Mouse (Mus musculus): ENCODE data around the gene Zfp94.

Gene Zfp94

DNA sequence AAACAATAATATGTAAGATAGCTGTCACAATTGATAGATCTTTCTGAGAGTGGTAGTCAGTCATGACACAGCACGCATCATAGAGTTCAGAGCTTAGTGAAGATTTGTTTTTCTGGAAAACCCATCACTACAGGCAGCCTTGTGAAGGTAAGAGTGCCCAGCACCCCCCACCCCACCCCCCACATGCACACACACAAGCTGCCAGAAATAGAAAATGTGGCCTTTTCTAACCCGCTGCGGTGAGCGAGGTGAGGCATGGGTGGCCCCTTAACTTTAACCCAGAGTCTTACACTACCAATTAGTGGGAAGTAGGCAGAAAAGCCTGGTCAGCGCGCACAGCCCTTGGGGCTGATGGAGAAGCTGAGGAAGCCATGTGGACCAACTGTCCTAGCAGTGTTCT, 45.3 kb downstream of the Zfp94 start:
- no peak for DNase-seq (ENCODE audit: low spot score)

DNA sequence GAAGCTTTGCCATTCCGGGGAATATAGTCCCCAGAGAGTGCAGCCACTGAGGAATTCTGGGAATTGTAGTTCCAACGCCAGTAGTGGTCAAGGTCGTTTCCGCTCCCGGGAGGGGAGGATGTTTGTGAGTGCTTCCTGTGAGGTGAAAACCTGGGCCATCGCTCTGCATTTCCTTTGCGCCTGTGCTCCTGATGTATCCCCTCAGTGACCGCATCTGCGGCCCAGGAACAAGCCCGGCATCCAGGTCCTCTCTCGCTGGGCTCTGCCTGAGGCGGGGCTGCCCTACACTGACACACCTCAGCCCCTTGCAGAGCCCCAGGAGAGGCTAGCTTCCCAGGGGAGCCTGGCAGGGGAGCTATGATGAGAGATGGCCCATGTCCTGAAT, 46.2 kb downstream of the Zfp94 start, which contains the start of gene Zfp93:
Gene Zfp93, plus strand, starts transcription at position 133 of the 385 bp plus-strand sequence.
- peak; percentile 65 for DNase-seq (ENCODE audit: low spot score)

DNA sequence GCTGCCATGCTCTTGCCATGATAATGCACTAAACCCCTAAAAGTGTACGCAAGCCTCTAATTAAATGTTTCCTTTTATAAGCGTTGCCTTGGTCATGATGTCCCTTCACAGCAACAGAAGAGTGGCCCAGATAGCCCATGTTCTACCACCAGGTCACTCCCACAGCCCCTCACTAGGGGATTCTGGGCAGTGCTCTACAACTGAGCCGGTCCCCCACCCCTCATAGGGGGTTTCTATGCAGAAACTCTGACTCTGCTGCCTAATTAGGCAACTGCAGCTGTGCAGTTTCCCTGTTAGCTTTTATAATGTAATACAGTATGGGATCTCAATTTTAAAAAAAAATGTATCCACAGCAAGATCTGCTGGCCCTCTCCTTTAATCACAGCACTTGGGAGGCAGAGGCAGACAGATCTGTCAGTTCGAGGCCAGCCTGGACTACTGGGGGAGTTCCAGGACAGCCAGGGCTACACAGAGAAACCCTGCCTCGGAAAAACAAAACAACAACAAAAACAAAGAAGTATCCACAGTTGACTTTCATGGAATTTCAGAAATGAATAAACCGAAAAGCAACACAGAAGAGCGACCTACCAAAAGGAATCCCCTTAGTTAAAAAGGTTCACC, 46.7 kb downstream of the Zfp94 start:
- no peak for DNase-seq (ENCODE audit: low spot score)

DNA sequence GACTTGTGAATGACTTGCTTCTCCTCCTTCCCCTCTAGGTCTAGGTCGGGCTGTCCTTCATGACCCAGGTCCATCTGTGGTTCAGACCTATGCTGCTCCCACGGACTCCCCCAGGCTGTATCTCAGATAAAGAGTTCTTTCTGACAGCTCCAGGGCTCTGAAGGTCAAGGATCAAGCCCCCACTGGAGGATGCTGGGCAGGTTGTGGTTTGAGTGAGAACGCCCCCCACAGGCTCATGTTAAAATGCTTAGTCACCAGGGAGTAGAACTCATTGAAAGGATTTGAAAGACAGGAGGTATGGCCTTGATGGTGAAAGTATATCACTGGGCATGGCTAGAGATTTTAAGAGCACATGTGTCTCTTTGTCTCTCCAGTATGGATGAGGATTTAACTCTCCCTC, 47.2 kb downstream of the Zfp94 start:
- no peak for DNase-seq (ENCODE audit: low spot score)

- DNase-seq (ENCODE audit: low spot score): no peak
These were observed 48.0 kb downstream of the Zfp94 start for GRCm38 (mm10) chr7:24268176-24269155.

- DNase-seq (ENCODE audit: low spot score): no peak
These were observed 56.5 kb downstream of the Zfp94 start for GRCm38 (mm10) chr7:24260000-24260312.

DNA sequence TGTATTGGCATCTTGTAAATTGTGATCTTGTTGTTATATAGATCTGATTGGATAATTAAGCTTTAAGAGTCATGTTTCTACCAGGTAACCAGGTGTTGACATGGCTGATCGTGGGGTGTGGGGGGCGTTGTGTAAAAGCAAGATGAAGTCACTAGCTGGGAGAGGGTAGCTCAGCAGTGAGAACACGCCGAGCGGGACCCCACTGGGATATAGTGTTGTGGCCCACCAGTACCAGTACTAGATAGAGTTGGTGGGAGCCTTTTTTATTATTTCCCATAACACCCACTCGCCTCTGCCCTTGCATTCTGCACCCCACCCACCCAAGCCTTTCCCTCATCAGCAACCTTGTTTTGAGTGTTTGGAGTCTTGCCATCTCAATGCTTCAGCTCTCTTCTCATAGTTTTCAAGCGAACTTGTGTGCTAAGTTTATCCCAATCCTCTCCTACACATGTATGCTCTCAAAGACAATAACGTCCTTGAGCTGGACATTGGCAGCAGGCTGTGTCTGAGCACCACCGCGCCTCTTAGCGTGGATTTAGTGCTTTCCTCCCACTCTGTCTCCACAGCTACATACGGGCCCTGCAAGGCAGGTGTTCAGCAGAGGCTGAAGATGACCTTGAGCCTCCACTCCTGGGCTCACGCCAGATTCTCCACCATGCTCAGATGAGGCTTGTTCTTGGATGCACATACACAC, 57.0 kb downstream of the Zfp94 start:
- no peak for DNase-seq (ENCODE audit: low spot score)

GRCm38 (mm10) chr7:24254633-24255474, 61.6 kb downstream of the Zfp94 start, which contains the start of gene Zfp108:
TSS of gene Zfp108 (plus strand) at chr7:24254794.
- DNase-seq (ENCODE audit: low spot score): peak; percentile 79

DNA sequence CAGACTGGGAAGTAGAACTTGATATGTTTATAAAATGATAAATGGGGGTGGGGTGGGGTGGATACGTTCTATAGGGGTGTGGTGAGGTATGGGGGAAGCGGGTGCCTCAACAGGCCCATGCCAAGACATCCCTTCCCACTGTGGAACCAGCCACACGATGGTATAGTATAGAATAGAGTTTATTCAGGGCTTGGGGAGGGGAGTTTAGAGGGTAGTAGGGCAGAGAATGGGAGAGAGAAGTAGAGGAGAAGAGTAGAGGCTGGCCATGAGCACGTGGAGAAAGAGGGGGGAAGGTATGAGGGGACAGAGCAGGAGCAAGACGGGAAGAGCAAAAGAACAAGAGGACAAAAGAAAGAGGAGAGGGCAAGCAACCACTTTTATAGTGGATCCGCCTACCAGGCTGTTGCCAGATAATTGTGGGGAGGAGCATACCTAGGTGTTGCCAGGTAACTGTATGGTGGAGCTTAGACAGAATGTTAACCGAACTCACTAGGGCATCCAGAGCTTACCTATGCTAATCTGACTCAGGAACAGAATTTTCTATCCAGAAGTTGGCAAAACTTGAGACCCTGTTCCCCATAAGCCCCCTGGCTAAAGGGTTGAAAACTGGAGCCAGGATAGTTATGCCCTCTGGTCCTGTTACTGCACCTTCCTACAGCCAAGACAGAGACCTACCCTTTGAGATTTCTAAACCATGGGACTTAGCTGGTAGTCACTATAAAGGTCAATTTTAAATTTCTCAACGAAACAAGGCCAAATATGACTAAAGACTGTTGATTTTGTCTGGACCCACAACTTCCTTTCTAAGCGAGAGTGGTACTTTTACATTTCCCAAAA, 62.5 kb downstream of the Zfp94 start:
- DNase-seq (ENCODE audit: low spot score): peak; percentile 7

All from layer of hippocampus, adult 9-10 months (tissue).